Mouse (Mus musculus): ENCODE results near the gene Trpd52l3. TPM values are rescaled to one million over a fixed set of nuclear protein-coding genes. Genes with fewer than 3 reads are reported as not detected.

The Trpd52l3 gene
- total RNA-seq, 2 experiments from 2014 or later: not detected

GRCm38 (mm10) chr19:30032206-30032605 is 28.6 kb downstream of the Trpd52l3 start:
- H3K27ac ChIP-seq: no peak overlapping the region
- TF ChIP-seq CTCF (IDR thresholded peaks at IDR 0.05): no peak
- DNase-seq: no peak
- intact Hi-C loops (cut with DNase I): loop anchor here (5.0 kb wide), 1 partner anchor 220 kb away; the partner anchor contains the start of gene Ranbp6
- H3K4me3 ChIP-seq: peak overlapping the region; percentile 99

GRCm38 (mm10) chr19:30035361-30035760 is 31.8 kb downstream of the Trpd52l3 start:
- no peak overlapping the region for H3K4me3 ChIP-seq
- no peak for TF ChIP-seq CTCF (IDR thresholded peaks at IDR 0.05)
- no peak for DNase-seq
- intact Hi-C loops (cut with DNase I): no loop called here
- H3K27ac ChIP-seq: no peak overlapping the region

- intact Hi-C loops (cut with DNase I): no loop called here
- no peak for TF ChIP-seq CTCF (IDR thresholded peaks at IDR 0.05)
- no peak overlapping the region for H3K27ac ChIP-seq
- H3K4me3 ChIP-seq: no peak overlapping the region
- DNase-seq: no peak
These were observed 40.1 kb downstream of the Trpd52l3 start for GRCm38 (mm10) chr19:30043691-30044090.

GRCm38 (mm10) chr19:30044630-30045029 is 41.0 kb downstream of the Trpd52l3 start:
- no peak for DNase-seq
- H3K4me3 ChIP-seq: no peak overlapping the region
- intact Hi-C loops (cut with DNase I): no loop called here
- no peak overlapping the region for H3K27ac ChIP-seq
- peak; percentile 10; the same call in 1 of the 2 replicates for TF ChIP-seq CTCF (IDR thresholded peaks at IDR 0.05)

- DNase-seq: no peak
- intact Hi-C loops (cut with DNase I): no loop called here
- peak; percentile 56 for TF ChIP-seq CTCF (IDR thresholded peaks at IDR 0.05)
- H3K4me3 ChIP-seq: no peak overlapping the region
- H3K27ac ChIP-seq: no peak overlapping the region
These were observed 42.3 kb downstream of the Trpd52l3 start for GRCm38 (mm10) chr19:30045857-30046256.

- Histone ChIP-seq H3K4me3 (no peak overlapping the region), H3K27ac (no peak overlapping the region)
- no peak for TF ChIP-seq CTCF (IDR thresholded peaks at IDR 0.05)
- intact Hi-C loops (cut with DNase I): no loop called here
- no peak for DNase-seq
These were observed 47.0 kb downstream of the Trpd52l3 start for GRCm38 (mm10) chr19:30050584-30050983.

GRCm38 (mm10) chr19:30051479-30051878 is 47.9 kb downstream of the Trpd52l3 start:
- no peak for TF ChIP-seq CTCF (IDR thresholded peaks at IDR 0.05)
- no peak overlapping the region for H3K4me3 ChIP-seq
- intact Hi-C loops (cut with DNase I): no loop called here
- no peak overlapping the region for H3K27ac ChIP-seq
- no peak for DNase-seq

- H3K27ac ChIP-seq: no peak overlapping the region
- DNase-seq: no peak
- intact Hi-C loops (cut with DNase I): no loop called here
- H3K4me3 ChIP-seq: no peak overlapping the region
- no peak for TF ChIP-seq CTCF (IDR thresholded peaks at IDR 0.05)
These were observed 50.6 kb downstream of the Trpd52l3 start for GRCm38 (mm10) chr19:30054218-30054617.

Other genes with a start within 250 kb of the Trpd52l3 start
- 10 to 100 TPM; 11.8 to 14.4 TPM for gene 9930021J03Rik, start 197.8 kb upstream of the Trpd52l3 start, total RNA-seq (2021)
- gene Ranbp6, start 190.8 kb upstream of the Trpd52l3 start, total RNA-seq (2021): 10 to 100 TPM; 10.2 to 11.1 TPM
- gene Il33, start 78.7 kb upstream of the Trpd52l3 start, total RNA-seq (2021): 1 to 10 TPM; 5.7 to 5.9 TPM
- gene Uhrf2, start 26.7 kb downstream of the Trpd52l3 start, total RNA-seq (2021): 10 to 100 TPM; 15.5 to 16.1 TPM
- under 1 TPM in 1 of 2 experiments, not detected in 1; 0.11 TPM for gene Gldc, start 171.6 kb downstream of the Trpd52l3 start, total RNA-seq (2021)
- gene Mbl2, start 229.2 kb downstream of the Trpd52l3 start, total RNA-seq (2021): not detected